Mouse (Mus musculus) frontal cortex, adult 2 months (tissue): ENCODE data around the gene Icam4. TPM values are rescaled to one million over a fixed set of nuclear protein-coding genes. Genes with fewer than 3 reads are reported as not detected.
"Not testable (repeated sequence)": the region's sequence is repeated elsewhere in the genome, so short reads cannot be mapped to it uniquely, and the experiment has no call there.

Experiments
- DNase-seq, 2 experiments: peaks; one replicate each; pipeline ENCODE4 v3.0.0; 2022; ENCODE audit warnings: low spot score in 1 of 2; ENCODE audit errors: extremely low spot score in 1 of 2
- polyA plus RNA-seq: library from polyadenylated mRNA; depleted of rRNA; stranded (reverse); fragments of >200 nt; gene quantifications from 2 replicates; pipeline ENCODE4 v1.2.3, GENCODE M21; 2012; rRNA removed

The Icam4 gene
- polyA plus RNA-seq: 3.3 TPM in 2 replicates

DNA sequence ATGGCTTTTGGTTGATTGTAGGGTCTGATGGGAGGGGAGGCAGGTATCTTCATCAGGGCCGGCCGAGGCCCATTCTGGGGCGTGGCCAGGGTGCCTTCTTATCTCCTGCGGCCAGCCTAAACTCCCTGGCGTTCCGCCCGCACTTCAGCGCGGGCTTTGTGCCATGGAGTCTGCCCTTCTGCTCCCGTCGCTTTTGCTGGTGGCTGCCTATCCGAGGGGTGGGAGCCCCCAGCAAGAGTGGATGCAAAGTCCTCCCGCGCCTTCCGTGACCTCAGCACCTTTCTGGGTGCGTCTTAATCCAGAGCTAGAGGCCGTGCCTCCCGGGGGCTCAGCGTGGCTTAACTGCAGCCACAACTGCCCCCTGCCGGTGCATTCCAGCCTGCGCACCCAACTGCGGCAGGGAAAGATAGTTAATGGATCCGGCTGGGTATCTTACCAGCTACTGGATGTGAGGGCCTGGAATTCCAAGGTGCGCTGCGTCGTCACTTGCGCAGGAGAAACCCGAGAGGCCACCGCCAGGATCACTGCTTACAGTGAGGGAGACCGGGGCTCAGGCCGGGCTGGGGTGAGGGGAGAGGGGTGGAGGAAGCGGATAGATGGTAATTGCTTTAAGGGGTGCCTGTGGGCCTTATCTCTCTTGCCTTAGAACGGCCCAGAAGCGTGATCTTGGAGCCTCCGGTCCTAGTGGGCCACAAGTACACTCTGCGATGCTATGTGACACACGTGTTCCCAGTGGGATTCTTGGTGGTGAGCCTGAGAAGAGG, at the start of gene Icam4:
Gene Icam4 (plus strand): TSS at position 83 of the 764 bp plus-strand sequence.
- DNase-seq: peak in 1 of 2 experiments; percentile 82

- no peak for DNase-seq
Measured at GRCm38 (mm10) chr9:20979769-20980168, 49.4 kb upstream of the Icam4 start.

DNA sequence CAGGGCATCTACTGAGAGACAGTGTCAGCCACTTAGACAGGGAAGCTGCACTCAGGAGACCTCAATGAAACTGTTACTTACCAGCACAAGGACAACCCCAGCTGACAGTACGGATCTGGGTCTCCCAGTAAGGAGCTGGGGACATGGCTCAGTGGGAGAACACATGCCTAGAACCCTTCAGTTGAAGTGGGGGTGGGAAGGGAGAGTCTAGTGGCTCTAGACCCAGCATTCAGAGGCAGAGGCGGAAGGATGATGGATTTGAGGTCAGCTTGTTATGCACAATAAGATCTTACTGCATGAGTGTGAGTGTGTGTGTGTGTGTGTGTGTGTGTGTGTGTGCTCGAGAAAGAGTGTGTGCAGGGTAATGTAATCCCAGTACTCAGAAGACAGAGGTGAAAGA, 47.0 kb upstream of the Icam4 start:
- DNase-seq: no peak

DNA sequence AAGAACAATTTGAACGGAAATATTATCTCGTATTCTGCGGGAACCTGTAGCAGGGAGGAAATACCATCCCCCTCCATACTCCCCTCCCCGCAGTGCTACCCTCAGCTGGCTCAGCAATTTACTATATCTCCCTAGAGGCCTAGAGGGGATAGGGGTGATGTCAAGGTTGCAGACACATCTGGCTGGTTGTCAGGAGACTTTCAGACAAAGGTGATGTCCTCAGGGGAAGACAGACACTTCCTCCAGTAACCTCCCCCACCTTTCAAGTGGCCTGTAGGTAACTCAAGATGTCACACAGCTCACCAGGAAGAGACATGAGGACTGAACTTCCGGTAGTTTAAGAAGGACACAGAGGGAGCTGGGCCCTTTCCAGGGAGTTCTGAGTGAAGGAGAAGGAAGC, 46.0 kb upstream of the Icam4 start:
- no peak for DNase-seq

GRCm38 (mm10) chr9:20986952-20987686, 42.1 kb upstream of the Icam4 start:
- no peak for DNase-seq

GRCm38 (mm10) chr9:20987953-20988352, 41.2 kb upstream of the Icam4 start:
- no peak for DNase-seq

GRCm38 (mm10) chr9:20990861-20991260, 38.3 kb upstream of the Icam4 start:
- no peak for DNase-seq

DNA sequence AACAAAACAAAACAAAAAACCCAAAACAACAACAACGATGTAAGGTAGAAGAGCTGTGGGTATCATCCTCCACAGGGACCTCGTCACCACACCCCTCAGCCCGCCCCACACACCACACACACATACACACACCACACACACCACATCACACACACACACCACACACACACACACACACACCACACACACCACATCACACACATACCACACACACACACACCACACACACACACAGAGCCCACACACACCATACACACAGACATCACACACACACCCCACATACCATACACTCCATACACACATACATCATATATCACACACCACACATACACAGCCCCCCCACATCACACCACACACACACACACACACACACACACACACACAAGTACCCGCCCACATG, 37.6 kb upstream of the Icam4 start:
- no peak for DNase-seq

- DNase-seq: no peak
Measured at GRCm38 (mm10) chr9:20993165-20993898, 35.8 kb upstream of the Icam4 start.

GRCm38 (mm10) chr9:20995069-20995468, 34.1 kb upstream of the Icam4 start:
- no peak for DNase-seq

DNA sequence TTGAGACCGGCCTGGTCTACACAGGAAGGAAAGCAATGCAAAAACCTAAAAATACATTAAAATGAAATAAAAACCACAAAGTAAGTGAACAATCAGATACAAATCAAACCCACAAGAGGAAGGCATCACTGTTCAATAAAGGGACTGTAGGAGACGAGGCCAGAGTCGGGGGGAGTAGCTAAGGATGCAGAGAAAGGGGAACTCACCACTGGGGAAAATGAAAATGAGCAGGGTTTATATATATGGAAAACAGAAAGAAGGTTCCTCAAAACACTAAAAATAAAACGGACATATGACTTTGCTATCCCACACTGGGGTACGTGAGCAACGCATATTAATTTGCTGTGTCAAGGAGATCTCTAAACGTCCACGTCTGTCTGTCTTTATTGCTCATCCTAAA, 32.1 kb upstream of the Icam4 start:
- no peak for DNase-seq

DNA sequence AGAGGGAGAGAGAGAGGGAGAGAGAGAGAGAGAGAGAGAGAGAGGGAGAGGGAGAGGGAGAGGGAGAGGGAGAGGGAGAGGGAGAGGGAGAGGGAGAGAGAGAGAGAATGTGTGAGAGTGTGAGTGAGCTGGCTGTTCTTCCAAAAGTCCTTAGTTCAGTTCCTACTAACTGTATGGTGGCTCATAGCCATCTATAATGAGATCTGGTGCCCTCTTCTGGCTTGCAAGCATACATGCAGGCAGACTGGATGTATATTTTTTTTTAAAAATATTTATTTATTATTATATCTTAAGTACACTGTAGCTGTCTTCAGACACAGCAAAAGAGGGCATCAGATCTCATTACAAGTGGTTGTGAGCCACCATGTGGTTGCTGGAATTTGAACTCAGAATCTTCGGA, 30.8 kb upstream of the Icam4 start:
- DNase-seq: not testable (repeated sequence)

- DNase-seq: no peak
Measured at GRCm38 (mm10) chr9:21000811-21001210, 28.4 kb upstream of the Icam4 start.

- no peak for DNase-seq
Measured at GRCm38 (mm10) chr9:21001651-21002200, 27.4 kb upstream of the Icam4 start.

DNA sequence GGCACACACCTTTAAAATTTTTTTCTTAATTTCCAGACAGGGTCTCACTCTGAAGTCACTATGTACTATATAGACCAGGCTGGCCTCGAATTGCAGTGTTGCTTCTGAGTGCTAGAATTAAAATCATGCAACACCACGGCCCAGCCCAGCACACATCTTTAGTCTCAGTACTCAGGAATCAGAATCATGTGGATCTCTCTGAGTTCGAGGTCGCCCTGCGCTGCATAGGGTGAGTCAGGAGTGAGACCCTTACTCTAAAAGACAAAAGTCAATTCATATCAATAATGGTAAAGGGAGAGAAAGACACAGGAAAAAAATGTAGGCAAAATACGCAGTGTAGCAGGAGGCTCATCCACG, 26.9 kb upstream of the Icam4 start:
- no peak for DNase-seq

GRCm38 (mm10) chr9:21002627-21003551, 26.3 kb upstream of the Icam4 start, which contains the start of gene Mrpl4:
TSS of gene Mrpl4 (plus strand) at chr9:21002738.
- peak; percentile 80 to 94 for DNase-seq

GRCm38 (mm10) chr9:21007313-21007952, 21.7 kb upstream of the Icam4 start:
- DNase-seq: no peak

DNA sequence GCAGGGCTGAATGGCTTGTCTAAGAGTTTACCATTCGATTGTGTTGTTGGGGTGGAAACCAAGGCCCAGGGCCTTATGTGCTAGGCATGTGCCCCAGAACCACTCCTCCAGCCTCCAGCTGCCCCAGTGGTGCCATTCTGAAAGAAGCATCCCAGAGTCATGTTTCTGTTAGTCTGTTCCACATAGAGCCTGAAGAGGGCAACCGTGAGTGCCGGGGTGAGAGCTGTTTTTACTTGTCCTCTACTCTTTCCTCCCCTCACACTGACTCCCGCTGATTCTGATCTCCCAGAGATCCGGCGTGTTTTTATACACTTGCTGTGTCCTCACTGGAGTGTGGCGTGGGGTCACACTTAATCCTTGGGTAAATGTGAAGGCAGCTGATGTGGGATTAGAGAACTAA, 21.2 kb upstream of the Icam4 start:
- DNase-seq: no peak

GRCm38 (mm10) chr9:21010362-21010761, 18.8 kb upstream of the Icam4 start:
- DNase-seq: no peak
